Mouse (Mus musculus) neural tube, embryonic 15.5 days (tissue): ENCODE results near the gene Rab7b. TPM values are rescaled to one million over a fixed set of nuclear protein-coding genes. Genes with fewer than 3 reads are reported as not detected.

Source experiments
- ATAC-seq: fragments of 200-750 bp; cut with Nextera tagmentation; 2 replicates; pipeline ENCODE4 v1.8.0; 2017; ENCODE audit warnings: mild to moderate bottlenecking, moderate TSS enrichment, moderate library complexity; ENCODE audit not compliant: low FRiP score
- H3K27ac ChIP-seq: fragments of 300-500 bp; sonication (generic); replicated peaks from 2 replicates; pipeline ENCODE4 v1.5.1; 2015; ENCODE audit warnings: mild to moderate bottlenecking, inconsistent platforms
- H3K27me3 ChIP-seq: fragments of 300-500 bp; sonication (generic); replicated peaks from 2 replicates; pipeline ENCODE4 v1.6.1; 2015; ENCODE audit warnings: inconsistent platforms
- H3K36me3 ChIP-seq: fragments of 300-500 bp; sonication (generic); 2 replicates; pipeline ENCODE4 v1.6.1; 2015; ENCODE audit warnings: inconsistent platforms
- H3K4me1 ChIP-seq: fragments of 300-500 bp; sonication (generic); 2 replicates; pipeline ENCODE4 v1.6.1; 2015; ENCODE audit warnings: inconsistent platforms
- H3K4me2 ChIP-seq: fragments of 300-500 bp; sonication (generic); 2 replicates; pipeline ENCODE4 v1.6.1; 2015; ENCODE audit warnings: inconsistent platforms, mild to moderate bottlenecking, moderate library complexity
- H3K4me3 ChIP-seq: fragments of 300-500 bp; sonication (generic); replicated peaks from 2 replicates; pipeline ENCODE4 v1.5.1; 2015; ENCODE audit warnings: mild to moderate bottlenecking, inconsistent platforms
- H3K9ac ChIP-seq: fragments of 300-500 bp; sonication (generic); replicated peaks from 2 replicates; pipeline ENCODE4 v1.6.1; 2015; ENCODE audit warnings: mild to moderate bottlenecking, inconsistent platforms
- H3K9me3 ChIP-seq: fragments of 300-500 bp; sonication (generic); replicated peaks from 2 replicates; pipeline ENCODE4 v1.6.1; 2016; ENCODE audit warnings: inconsistent platforms
- WGBS: fragments of 180-500 bp; shearing (Covaris S2); methylation state at CpG from one replicate; pipeline ENCODE4 v1.1.7; 2015; ENCODE audit warnings: mixed read lengths; 5-methylcytosine and 5-hydroxymethylcytosine counted together
- polyA plus RNA-seq: library from polyadenylated mRNA; unstranded; fragments of >200 nt; fragmentation: Nextera tagmentation; extraction: Ambion mirVana; gene quantifications from 2 replicates; pipeline ENCODE4 v1.2.1, GENCODE M21; 2015

Rab7b gene
- polyA plus RNA-seq, result 1.4 and 1.9 TPM in 2 replicates

GRCm38 (mm10) chr1:131688475-131688874 lies at the start of gene Rab7b:
Gene Rab7b (plus strand): TSS chr1:131688695.
- Histone ChIP-seq H3K4me3 (no peak within 1 kb of the TSS), H3K4me1 (no peaks in the 10 kb centered on the region), H3K27ac (no peak within 1 kb of the TSS), H3K27me3 (no peaks in the 10 kb centered on the region), H3K9ac (no peak within 1 kb of the TSS), H3K36me3 (no peaks in the 10 kb centered on the region), H3K4me2 (no peak within 1 kb of the TSS), H3K9me3 (no peaks in the 10 kb centered on the region)
- ATAC-seq, result no peak
- WGBS, result 59% methylated on average over 8 of the region's 8 CpGs

GRCm38 (mm10) chr1:131640062-131640461 lies 48.4 kb upstream of the Rab7b start:
- H3K4me2 ChIP-seq, result no peak overlapping the region
- no peak overlapping the region for H3K4me3 ChIP-seq
- no peak for ATAC-seq
- no peaks in the 10 kb centered on the region for H3K9me3 ChIP-seq
- H3K27me3 ChIP-seq, result no peaks in the 10 kb centered on the region
- WGBS, result 76% methylated on average over 4 of the region's 4 CpGs
- H3K4me1 ChIP-seq, result no peaks in the 10 kb centered on the region
- no peak overlapping the region for H3K27ac ChIP-seq
- no peaks in the 10 kb centered on the region for H3K36me3 ChIP-seq
- no peak overlapping the region for H3K9ac ChIP-seq

- Histone ChIP-seq H3K9me3 (no peaks in the 10 kb centered on the region), H3K4me2 (no peak overlapping the region), H3K4me1 (no peaks in the 10 kb centered on the region), H3K9ac (no peak overlapping the region), H3K4me3 (no peak overlapping the region), H3K36me3 (no peaks in the 10 kb centered on the region), H3K27ac (no peak overlapping the region), H3K27me3 (no peaks in the 10 kb centered on the region)
- 94% methylated on average over 13 of the region's 13 CpGs for WGBS
- ATAC-seq, result no peak
These were observed 46.9 kb upstream of the Rab7b start for GRCm38 (mm10) chr1:131641565-131641964.

- no peak overlapping the region for H3K9ac ChIP-seq
- no peaks in the 10 kb centered on the region for H3K4me1 ChIP-seq
- 100% methylated on average over 2 of the region's 2 CpGs for WGBS
- H3K9me3 ChIP-seq, result no peaks in the 10 kb centered on the region
- no peaks in the 10 kb centered on the region for H3K27me3 ChIP-seq
- no peak overlapping the region for H3K4me3 ChIP-seq
- no peak for ATAC-seq
- no peak overlapping the region for H3K27ac ChIP-seq
- no peak overlapping the region for H3K4me2 ChIP-seq
- no peaks in the 10 kb centered on the region for H3K36me3 ChIP-seq
These were observed 46.2 kb upstream of the Rab7b start for GRCm38 (mm10) chr1:131642251-131642650.

- no peak overlapping the region for H3K27ac ChIP-seq
- 79% methylated on average over 12 of the region's 12 CpGs for WGBS
- no peak overlapping the region for H3K4me2 ChIP-seq
- no peak overlapping the region for H3K9ac ChIP-seq
- ATAC-seq, result no peak
- peaks cover 6% of the 10 kb centered on the region; the same call in 1 of the 2 replicates for H3K4me1 ChIP-seq
- no peaks in the 10 kb centered on the region for H3K27me3 ChIP-seq
- H3K36me3 ChIP-seq, result no peaks in the 10 kb centered on the region
- H3K4me3 ChIP-seq, result no peak overlapping the region
- H3K9me3 ChIP-seq, result no peaks in the 10 kb centered on the region
These were observed 35.6 kb upstream of the Rab7b start for GRCm38 (mm10) chr1:131652670-131653443.

- peaks cover 6% of the 10 kb centered on the region; the same call in 1 of the 2 replicates for H3K4me1 ChIP-seq
- no peak overlapping the region for H3K9ac ChIP-seq
- H3K27ac ChIP-seq, result no peak overlapping the region
- no peak overlapping the region for H3K4me2 ChIP-seq
- H3K4me3 ChIP-seq, result no peak overlapping the region
- WGBS, result 88% methylated on average over 6 of the region's 6 CpGs
- no peak for ATAC-seq
- H3K36me3 ChIP-seq, result no peaks in the 10 kb centered on the region
- H3K27me3 ChIP-seq, result no peaks in the 10 kb centered on the region
- H3K9me3 ChIP-seq, result no peaks in the 10 kb centered on the region
These were observed 32.9 kb upstream of the Rab7b start for GRCm38 (mm10) chr1:131655601-131656000.

GRCm38 (mm10) chr1:131657945-131658354 lies 30.5 kb upstream of the Rab7b start:
- H3K4me2 ChIP-seq, result peak overlapping the region; percentile 51
- H3K4me1 ChIP-seq, result peaks cover 6% of the 10 kb centered on the region; the same call in 1 of the 2 replicates
- ATAC-seq, result peak; percentile 92
- H3K9ac ChIP-seq, result peak overlapping the region; percentile 36
- no peaks in the 10 kb centered on the region for H3K9me3 ChIP-seq
- H3K27me3 ChIP-seq, result no peaks in the 10 kb centered on the region
- peak overlapping the region; percentile 26 for H3K4me3 ChIP-seq
- under 1% methylated on average over 11 of the region's 11 CpGs for WGBS
- no peaks in the 10 kb centered on the region for H3K36me3 ChIP-seq
- H3K27ac ChIP-seq, result peak overlapping the region; percentile 82

- Histone ChIP-seq H3K27me3 (no peaks in the 10 kb centered on the region), H3K4me3 (no peak overlapping the region), H3K36me3 (no peaks in the 10 kb centered on the region), H3K9me3 (no peaks in the 10 kb centered on the region), H3K4me1 (peaks cover 6% of the 10 kb centered on the region; the same call in 1 of the 2 replicates), H3K27ac (no peak overlapping the region), H3K9ac (no peak overlapping the region), H3K4me2 (no peak overlapping the region)
- no peak for ATAC-seq
- 79% methylated on average over 5 of the region's 5 CpGs for WGBS
These were observed 28.9 kb upstream of the Rab7b start for GRCm38 (mm10) chr1:131659512-131660085.

GRCm38 (mm10) chr1:131660266-131660665 lies 28.2 kb upstream of the Rab7b start:
- Histone ChIP-seq H3K9me3 (no peaks in the 10 kb centered on the region), H3K27ac (no peak overlapping the region), H3K4me3 (no peak overlapping the region), H3K4me1 (peaks cover 6% of the 10 kb centered on the region; the same call in 1 of the 2 replicates), H3K4me2 (no peak overlapping the region), H3K36me3 (no peaks in the 10 kb centered on the region), H3K9ac (no peak overlapping the region), H3K27me3 (no peaks in the 10 kb centered on the region)
- ATAC-seq, result no peak
- 86% methylated on average over 2 of the region's 2 CpGs for WGBS

- H3K27ac ChIP-seq, result no peak overlapping the region
- H3K9ac ChIP-seq, result no peak overlapping the region
- 79% methylated on average over 7 of the region's 7 CpGs for WGBS
- ATAC-seq, result no peak
- H3K4me1 ChIP-seq, result peaks cover 6% of the 10 kb centered on the region; the same call in 1 of the 2 replicates
- H3K36me3 ChIP-seq, result no peaks in the 10 kb centered on the region
- no peak overlapping the region for H3K4me3 ChIP-seq
- no peaks in the 10 kb centered on the region for H3K27me3 ChIP-seq
- no peaks in the 10 kb centered on the region for H3K9me3 ChIP-seq
- no peak overlapping the region for H3K4me2 ChIP-seq
These were observed 27.6 kb upstream of the Rab7b start for GRCm38 (mm10) chr1:131660716-131661472.

- H3K4me2 ChIP-seq, result no peak overlapping the region
- no peak overlapping the region for H3K27ac ChIP-seq
- H3K4me1 ChIP-seq, result peaks cover 6% of the 10 kb centered on the region; the same call in 1 of the 2 replicates
- 64% methylated on average over 3 of the region's 3 CpGs for WGBS
- no peaks in the 10 kb centered on the region for H3K36me3 ChIP-seq
- no peak overlapping the region for H3K4me3 ChIP-seq
- H3K27me3 ChIP-seq, result no peaks in the 10 kb centered on the region
- no peaks in the 10 kb centered on the region for H3K9me3 ChIP-seq
- no peak overlapping the region for H3K9ac ChIP-seq
- ATAC-seq, result no peak
These were observed 26.7 kb upstream of the Rab7b start for GRCm38 (mm10) chr1:131661749-131662148.
